Mouse (Mus musculus): ENCODE measurements around the gene Angptl7.

Gene Angptl7

DNA sequence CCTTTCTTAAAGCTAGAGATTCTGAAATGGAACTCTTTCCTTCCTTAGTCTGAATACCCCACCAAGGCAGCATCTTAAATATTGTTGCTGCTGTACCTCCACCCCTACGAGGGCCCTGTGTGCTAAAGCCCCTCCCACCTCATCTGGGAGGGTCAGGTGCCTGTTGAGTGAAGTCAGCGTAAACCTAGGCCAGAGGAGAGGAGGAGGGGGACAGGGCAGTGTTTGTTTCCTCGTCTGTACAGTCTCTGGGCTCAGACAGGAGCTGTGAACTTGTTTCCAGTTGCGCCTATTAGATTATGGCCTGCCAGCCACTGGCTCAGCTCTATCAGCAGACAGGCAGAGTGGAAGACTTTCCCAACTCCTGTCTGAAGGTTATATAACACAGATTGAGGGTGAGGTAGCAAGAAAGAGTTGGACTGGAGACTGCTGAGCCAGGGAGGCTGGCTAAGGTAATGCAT, at the start of gene Angptl7:
Angptl7 (minus strand) TSS at position 51 of the 458 bp plus-strand sequence.
- no peak for DNase-seq (ENCODE audit: low read depth, low spot score)

DNA sequence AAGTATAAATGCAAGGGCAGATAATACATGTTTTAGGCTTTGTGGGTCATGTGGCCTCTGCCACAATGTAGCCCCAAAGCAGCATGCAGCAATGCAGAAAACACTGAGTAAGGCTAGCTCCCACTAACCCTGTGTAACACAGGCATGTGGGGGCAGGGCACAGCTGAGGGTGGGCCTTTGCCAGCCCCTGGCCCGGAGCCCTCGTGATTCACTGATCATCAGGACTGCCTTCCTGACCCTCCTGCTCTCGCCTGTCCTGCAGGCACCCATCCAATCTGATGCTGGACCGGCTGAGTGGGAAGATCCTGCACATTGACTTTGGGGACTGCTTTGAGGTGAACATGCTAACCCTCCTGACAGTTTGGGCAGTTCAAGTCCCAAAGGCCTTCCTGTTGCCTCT, 48.8 kb upstream of the Angptl7 start:
- DNase-seq (ENCODE audit: low read depth, low spot score): no peak

DNA sequence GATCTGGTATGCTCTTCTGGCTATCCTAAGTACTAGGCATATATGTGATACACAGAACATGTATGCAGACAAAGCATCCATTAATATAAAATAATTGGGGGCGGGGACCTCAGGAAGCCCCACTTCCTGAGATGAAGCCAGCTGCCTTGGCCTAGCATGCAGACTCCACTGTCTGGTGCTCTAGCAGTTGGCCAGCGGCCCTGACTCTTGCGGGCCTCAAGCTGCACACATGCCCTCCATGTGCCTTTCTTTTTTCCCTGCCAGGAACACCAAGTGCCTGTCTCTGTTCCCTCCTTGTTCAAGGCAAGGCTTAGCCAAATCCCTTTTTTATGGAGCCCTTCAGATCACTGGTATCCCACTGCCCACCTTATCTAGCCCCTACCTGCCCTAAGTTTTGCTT, 35.6 kb upstream of the Angptl7 start:
- no peak for DNase-seq (ENCODE audit: low read depth, low spot score)

DNA sequence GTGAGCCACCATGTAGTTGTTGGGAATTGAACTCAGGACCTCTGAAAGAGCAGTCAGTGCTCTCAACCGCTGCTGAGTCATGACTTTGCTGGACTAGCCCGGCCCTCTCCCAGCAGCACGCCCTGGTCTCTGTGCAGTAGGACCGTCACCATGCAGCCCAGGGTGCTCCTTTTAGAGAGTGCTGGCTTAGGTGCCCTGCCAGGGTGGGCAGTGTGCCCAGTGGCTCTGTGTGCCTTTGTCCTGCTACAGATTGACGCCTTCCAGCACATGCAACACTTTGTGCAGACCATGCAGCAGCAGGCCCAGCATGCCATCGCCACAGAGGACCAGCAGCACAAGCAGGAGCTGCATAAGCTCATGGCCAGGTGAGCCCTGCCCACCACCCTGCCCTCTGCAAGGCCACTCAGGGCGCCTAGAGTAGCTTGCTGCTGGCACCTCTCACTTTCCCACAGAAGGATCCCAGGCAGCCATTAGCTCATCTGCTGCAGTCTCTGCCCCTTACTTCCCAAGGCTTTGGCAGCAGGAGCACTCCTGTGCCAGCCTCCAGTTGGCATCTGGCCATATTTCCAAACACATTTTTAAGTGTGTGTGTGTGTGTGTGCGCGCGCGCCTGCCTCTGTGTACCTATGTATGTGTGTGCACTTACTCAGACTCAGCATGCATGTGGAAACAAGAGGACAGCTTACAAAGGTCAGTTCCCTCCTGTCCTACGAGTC, 33.5 kb upstream of the Angptl7 start:
- DNase-seq (ENCODE audit: low read depth, low spot score): no peak

DNA sequence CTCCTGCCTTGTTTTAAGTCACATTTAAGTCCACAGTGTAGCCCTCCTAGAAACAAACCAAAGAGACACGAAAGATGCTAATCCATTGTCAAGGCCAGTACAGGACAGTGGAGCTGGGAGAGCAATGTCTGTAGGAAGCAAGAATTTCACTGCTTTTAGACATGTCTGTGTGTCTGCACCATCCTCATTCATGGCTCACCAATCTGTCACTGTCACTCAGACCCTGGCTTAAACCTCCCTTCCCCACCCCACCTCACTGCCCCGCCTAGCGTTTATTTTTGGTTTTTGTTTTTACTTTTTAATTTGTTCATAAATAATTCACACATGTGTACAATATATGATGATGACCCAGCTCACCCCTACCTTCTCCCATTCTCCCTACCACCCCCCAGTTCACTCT, 32.3 kb upstream of the Angptl7 start:
- DNase-seq (ENCODE audit: low read depth, low spot score): no peak

DNA sequence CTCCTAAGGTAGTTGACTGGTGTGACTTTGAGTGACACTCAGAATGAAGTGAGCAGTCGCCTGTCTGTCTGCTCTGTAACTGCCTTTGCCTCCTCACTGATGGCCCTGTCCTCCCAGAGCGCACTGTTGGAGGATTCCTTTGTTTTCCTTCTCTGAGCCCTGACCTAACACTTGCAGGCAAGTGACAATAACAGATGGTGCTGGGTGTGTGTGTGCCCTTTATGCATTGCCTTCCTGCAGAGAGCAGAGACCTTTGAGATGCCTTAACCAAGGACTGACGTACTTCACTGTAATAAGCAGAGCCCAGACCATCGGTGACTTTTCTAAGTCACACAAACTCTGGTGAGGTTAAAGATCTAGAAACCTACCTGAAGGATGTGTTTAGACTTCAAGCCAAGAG, 31.1 kb upstream of the Angptl7 start:
- no peak for DNase-seq (ENCODE audit: low read depth, low spot score)

DNA sequence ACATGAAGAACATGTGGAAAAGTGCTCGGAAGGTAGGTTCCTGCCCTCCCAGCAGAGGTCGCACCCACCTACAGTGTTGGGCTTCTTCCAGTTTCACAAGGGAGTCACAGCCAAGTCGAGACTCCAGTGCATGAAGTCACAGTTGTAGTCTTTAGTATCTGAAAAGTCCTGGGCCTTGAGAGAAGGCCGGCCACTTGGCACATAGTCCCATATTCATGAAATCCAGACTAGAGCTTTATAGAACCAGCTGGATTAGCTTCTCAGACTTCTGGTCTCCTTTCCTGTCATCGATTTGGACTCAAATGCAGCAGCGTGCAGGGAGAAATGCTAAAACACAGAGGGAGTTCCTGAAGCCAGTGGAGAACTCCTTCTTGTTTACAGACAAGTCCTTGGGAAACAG, 30.5 kb upstream of the Angptl7 start:
- no peak for DNase-seq (ENCODE audit: low read depth, low spot score)

DNA sequence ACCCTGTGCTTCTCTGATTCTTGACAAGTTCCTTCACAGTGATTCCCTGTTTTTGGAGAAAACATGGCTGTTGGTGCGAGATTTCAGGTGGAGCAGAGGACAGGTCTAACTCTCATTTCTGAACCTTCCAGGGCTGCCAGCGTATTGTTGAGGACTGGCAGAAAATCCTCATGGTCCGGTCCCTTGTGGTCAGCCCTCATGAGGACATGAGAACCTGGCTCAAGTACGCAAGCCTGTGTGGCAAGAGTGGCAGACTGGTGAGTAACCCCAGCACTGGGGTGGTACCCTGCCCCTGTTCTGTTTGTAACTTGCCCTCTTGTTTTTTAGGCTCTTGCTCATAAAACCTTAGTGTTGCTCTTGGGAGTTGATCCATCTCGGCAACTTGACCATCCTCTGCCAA, 30.1 kb upstream of the Angptl7 start:
- DNase-seq (ENCODE audit: low read depth, low spot score): no peak

DNA sequence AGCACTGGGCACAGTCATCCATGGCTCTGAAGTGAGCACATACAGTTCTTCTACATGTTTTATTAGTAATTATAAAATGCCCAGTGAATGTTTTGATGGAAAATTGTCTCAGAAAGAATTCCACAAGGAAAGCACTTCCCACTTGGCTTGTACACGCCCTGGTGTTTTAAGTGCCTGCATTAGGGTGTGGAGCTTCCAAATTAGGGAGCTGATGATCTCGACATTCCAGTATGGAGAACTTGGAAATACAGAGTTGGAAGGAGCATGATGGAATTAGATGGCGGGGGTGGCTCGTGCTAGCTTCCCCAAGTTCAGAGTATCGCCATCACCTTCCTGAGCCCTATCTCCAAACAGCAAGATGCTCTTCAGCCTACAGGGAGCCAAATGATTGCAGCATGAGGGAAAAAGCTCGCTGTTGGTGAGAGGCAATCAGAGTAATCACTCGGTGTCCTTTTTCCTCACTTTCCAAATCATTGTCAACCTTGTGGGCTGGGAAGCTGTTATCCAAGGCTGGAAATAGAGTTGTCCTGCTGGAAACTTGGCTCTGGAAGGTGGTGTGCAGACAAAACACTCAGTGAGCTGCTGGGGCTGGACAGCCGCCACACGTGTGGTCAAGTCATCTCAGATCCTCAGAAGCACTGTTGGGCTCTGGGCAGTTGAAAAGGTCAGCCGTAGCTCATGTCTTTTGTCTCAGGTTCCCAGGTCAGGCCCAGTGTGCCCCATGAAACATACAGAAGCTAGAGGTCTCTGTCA, 27.1 kb upstream of the Angptl7 start:
- no peak for DNase-seq (ENCODE audit: low read depth, low spot score)

DNA sequence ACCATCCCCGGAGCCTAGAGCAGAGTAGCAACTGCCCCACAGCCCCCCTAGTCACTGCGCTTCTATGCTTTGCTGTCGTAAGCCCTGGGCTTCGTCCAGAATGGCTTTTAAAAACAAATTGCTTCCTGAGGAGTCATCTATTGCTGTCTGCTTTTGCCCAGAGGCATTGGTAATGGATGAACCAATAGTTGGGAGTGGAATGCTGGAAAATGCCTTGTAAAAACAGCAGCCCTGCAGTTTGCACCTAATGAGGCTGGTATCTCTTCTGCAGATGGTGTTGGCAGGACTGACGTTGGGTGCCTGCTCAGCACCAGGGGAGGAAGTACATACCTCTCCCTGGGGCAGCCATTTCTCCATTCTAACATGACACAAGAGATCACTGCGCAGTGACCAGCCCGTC, 23.3 kb upstream of the Angptl7 start:
- no peak for DNase-seq (ENCODE audit: low read depth, low spot score)

DNA sequence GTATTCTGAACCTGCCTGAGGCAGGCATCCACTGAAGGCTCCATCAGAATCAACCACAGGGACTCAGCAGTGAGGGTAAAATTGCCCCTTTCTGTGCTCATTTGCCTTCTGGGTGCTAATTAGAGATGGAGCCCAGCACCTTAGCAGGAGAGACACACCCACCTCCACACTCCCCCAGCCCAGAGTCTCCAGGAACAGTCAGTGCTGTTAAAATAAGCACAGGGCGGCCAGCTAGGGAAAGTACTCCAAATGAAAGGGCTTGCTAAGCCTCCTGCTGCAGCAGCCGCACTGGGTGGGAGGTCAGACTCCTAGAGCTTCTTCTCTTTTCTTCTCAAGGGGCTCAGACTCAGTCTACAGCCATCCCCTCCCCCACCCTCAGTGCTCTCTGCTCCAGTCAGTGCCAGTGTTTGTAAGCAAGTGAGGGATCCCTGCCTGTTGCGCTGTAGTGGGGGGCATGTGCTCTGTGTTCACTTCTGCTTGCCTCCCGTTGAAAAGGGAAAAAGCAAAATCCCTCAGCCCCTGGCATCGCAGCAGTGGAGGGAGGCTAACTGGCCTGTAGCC, 18.1 kb upstream of the Angptl7 start:
- no peak for DNase-seq (ENCODE audit: low read depth, low spot score)

DNA sequence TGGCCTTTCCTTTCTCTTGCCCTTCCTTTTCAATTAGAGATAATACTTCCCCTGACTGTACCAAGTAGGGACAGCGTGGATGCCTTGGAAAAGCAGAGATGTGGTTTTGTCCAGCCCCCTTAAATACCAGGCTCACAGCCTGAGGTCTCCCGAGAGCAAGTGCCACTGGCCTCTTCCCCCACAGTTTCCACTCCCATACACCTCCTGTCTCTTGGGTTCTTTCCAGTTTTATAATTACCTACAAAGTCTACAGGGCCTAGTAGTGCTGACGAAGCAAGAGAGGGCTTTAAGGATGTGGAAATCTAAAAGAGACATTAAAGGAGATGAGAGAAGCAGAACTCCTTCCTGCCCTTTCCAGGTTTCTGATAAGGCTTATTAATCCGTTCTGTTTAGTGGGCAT, 17.5 kb upstream of the Angptl7 start:
- DNase-seq (ENCODE audit: low read depth, low spot score): no peak

DNA sequence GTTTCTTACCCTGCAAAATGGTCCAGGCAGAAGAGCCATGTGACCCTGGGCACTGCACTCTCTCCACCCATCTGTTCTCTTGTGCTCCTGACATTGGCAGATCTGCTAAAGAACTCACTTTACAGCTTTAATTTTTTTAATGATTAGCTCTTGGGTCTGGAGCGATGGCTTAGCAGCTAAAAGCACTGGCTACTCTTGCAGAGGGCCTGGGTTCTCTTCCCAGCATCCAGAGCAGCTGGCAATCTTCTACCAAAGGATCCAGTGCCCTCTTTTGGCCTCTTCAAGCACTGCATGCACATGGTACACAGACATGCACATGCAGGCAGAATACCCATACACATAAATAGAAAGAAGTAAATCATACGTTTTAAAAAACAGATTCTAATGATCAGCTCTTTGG, 15.1 kb upstream of the Angptl7 start:
- DNase-seq (ENCODE audit: low read depth, low spot score): no peak

DNA sequence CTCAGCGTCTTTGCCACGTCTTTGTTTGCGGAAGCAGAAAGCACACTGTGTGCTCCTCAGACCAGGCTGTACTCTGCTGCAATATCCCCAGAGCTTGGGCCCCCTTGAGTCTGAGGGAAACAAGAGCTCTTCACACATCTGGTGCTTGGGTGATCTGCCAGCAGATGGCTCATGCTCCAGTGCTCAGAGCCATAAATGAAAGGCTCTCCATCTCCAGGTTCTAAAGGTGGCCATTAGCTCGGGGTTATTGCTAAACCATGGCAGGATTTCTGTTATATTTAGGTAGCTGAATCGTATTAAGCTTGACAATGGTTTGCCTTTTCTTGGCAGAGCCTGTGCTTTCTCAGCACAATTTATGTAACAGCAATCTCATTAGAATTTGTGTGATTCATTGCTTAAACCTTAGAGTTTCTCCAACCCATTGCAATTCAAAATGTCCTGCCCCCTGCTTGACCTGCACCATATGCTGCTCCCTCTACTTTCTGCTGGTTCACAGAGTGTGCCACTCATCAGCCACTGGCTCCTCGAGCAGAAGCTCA, 12.8 kb upstream of the Angptl7 start:
- no peak for DNase-seq (ENCODE audit: low read depth, low spot score)

DNA sequence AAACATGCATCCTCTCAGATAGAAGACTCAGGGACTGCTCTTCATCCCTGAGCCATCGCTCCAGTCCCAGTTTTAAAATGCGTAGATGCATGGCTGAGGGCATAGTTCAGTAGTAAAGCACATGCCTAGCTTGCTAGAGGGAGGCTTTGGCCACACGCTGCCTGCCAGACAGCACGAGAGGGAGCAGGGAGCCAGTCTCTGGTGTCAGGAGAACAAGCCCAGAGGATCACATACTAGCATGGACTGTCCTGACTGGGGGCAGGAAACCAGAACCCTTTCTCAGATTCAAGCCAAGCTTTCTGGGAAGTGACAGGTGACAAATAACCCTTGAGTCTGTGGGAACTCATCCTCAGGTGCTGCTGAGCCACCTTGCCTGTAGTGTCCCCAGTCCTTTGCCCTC, 11.1 kb upstream of the Angptl7 start:
- no peak for DNase-seq (ENCODE audit: low read depth, low spot score)

DNA sequence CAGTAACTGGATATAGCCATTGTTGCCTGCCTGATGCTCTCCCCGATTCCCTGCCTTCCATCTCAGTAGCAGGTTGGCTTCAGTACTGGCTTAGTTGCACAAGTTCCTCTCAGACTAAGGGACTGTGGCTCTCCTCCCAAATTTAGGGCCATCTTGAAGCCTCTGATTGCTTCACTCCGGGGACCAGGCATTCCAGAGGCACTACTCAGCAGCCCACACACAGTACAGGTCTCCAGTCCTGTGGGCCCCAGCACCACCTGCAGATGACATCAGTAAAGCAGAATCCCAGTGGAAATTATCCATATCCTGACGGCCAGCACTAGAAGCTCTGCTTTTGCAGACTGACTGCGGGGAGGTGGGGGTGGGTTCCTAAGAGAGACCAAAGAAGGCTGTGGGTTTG, 10.4 kb upstream of the Angptl7 start:
- no peak for DNase-seq (ENCODE audit: low read depth, low spot score)

DNA sequence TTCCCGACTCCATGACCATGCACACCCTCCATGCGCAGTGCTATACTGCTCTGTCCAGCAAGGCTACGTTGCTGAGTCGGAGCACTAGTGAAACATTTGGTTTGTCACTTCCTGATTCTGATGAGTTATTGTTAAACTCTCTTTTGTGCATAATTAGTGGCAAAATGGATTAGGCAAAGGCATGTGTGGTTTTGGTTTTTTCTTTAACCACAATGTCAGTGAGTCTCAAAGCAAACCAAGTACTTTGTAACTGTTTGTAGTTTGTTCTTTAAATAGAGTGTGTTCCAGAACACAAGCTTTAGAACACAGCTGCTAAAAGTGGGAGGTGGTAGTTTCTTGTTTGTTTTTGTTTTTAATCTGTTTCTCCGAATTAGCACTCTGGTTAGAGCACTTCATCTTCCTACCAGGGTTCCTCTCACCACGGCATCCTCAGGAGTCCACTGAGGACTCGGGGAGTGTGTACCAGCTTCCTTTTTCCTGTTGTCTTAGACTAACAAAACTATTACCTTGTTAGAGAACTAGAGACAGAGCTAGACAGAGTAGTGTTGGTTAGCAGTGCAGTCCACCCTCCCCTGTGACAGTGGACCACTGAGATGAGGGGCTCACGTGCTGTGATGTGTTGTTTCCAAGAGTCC, 9.3 kb upstream of the Angptl7 start:
- no peak for DNase-seq (ENCODE audit: low read depth, low spot score)

DNA sequence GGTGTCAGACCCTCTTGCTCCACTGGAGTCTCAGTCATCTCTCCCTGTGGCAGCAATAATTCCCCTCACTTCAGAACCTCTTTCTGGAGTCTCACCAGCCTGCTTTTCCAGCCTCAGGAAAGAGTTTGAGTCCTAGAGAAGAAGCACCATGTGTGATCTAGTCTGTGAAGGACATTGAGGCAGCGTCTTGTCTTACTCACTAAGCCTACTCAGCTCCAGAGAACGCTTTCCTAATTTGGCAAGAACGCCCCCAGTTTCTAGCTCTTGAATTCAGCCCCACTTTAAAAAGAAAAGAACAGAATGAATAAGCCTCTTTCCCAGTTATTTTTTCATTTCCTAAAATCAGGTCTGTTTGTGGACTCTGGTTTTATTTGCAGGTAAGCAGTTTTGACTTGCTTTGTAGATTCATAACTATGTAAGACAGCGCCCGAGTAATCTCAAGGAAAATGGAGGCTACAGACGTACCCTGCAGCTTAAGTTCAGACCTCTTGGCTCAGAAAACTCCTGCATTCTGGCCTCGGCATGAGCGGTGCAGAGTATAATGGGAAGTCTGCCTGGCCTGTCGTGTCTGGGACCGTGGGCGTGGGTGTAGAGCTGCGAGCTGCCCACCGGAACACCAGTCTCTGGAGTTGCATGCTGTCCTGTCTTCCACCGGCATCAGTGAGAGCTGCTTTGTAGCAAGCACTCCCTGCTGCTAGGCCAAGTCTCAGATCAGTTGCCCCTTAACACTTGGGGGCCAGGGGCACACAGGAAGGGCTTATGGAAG, 8.0 kb upstream of the Angptl7 start:
- no peak for DNase-seq (ENCODE audit: low read depth, low spot score)

DNA sequence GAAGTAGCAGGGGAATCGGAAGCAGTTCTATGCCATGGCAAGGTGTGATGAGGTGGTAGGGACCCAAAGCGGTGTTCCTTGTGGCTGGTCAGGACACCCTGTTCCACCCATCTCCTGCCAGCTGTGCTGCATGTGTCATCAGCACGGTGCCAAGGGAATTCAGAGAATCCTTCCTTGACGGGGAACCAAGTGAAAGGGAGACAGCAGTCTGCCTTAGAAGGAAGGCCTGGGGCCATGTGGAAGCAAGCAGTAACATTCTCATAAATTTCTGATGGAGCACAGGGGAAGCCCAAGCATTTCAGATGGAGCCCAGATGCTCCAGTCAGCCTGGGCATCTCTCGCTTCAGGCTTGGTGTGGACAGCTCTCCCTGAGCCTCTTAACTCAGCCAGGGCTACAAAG, 7.3 kb upstream of the Angptl7 start:
- no peak for DNase-seq (ENCODE audit: low read depth, low spot score)

DNA sequence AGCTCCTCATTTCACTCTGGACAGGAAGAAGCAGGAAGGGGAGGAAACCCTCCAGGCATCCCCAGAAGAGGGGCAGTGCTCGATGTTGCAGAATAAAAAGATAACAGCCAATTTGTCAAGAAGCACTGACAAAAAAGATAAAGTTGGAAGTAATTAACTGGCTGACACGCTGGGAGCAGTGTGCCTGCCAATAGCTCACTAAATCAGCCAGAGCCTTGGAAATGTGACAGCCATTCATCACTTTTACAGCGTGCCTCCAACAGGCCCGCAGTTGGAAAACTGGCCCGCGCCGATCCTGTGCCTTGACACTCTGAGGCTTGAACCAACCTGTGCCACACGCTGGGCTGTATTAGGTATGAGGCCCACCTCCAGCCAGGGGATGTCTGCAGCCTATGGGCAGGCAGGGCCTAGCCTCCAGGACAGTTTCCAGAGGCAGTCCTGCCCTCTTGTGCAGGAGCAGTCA, 4.3 kb upstream of the Angptl7 start:
- peak; percentile 28 for DNase-seq (ENCODE audit: low read depth, low spot score)
